ENCODE assay signal across 8 mouse cellular contexts in the genomic region with DNA sequence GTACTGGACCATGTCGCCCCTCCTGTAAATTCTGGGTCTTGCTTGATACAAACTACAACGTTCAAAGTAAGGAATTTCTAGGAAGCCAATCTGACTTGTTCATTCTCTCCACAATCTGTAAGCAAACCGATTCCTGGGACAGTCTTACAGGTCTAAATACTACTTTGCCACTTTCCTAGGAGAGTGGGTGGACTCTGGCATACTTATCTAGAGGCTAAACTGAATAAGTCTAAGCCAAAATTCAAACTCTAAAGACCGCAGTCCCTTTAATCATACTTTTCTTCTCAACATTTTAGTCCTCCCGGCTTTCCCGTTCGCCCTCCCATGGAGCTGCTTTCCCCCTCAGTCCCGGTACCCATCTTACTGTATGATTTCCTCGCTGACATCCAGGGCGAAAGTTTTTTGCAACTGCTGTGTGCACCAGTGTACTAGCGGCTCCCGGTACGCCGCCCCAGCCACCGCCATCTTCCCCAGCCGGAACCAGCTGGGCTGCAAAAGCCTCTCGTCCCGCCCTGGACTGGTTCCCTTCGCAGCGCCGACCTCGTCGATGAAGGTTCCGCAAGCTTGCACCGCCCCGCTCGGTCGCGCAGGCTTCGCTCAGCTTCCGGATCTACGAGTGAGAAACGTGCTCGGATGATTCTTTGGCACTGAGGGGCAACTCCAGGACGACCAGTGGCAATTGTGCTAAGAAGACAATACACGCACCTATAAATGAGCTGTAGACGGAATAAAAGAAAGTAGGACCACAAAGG. TPM values are rescaled to one million over a fixed set of nuclear protein-coding genes. Genes with fewer than 3 reads are reported as not detected.
A peak's percentile ranks its signal among the peaks of the same experiment; 100 is the strongest.
DNase-seq lines count a peak whose midpoint lies in the region; ATAC-seq and TF ChIP-seq lines count a peak whose summit lies in the region.

No protein-coding gene starts in this region.

- H3K9ac ChIP-seq in hindbrain, embryonic 16.5 days (ENCODE audit: low read depth, low read length): peak overlapping the region; percentile 78

- peak overlapping the region; percentile 76 for H3K4me3 ChIP-seq in hindbrain, embryonic 16.5 days (ENCODE audit: low read length)
- peak overlapping the region; percentile 67 for H3K4me3 ChIP-seq in left cerebral cortex, adult 2 months

- peak; percentile 99 for ATAC-seq in hindbrain, embryonic 16.5 days
- peak; percentile 100 for ATAC-seq in megakaryocyte, adult 5-6 weeks (ENCODE audit: poor library complexity, severe bottlenecking)

- TF ChIP-seq CTCF in left cerebral cortex, adult 2 months (IDR thresholded peaks at IDR 0.05): no peak; the same call in 1 of the 2 replicates

- H3K4me1 ChIP-seq in hindbrain, embryonic 16.5 days (ENCODE audit: control insufficient read depth, insufficient read depth, low read depth, low read length): peaks cover 9% of the 10 kb centered on the region

- no peaks in the 10 kb centered on the region for H3K27me3 ChIP-seq in hindbrain, embryonic 16.5 days (replicated peaks; ENCODE audit: control insufficient read depth, insufficient read depth, low read length)

- H3K27ac ChIP-seq in hindbrain, embryonic 16.5 days (ENCODE audit: low read depth, low read length): peak overlapping the region; percentile 75
- peak overlapping the region; percentile 56; the same call in 1 of the 2 replicates for H3K27ac ChIP-seq in left cerebral cortex, adult 2 months

- intact Hi-C loops in left cerebral cortex, adult 2 months (cut with DNase I): loop anchor here (2.0 kb wide), 1 partner anchor 24 kb away; the partner anchor contains the start of genes Csnk1g1 and Trip4

- no peaks in the 10 kb centered on the region for H3K9me3 ChIP-seq in hindbrain, embryonic 16.5 days (ENCODE audit: control insufficient read depth, low read length)

- DNase-seq in T-cell, adult 2 months (ENCODE audit: low spot score): peak; percentile 91
- peak; percentile 88 to 90 for DNase-seq in cerebellum, postnatal 36 days
- DNase-seq in frontal cortex, postnatal 36 days (ENCODE audit: low spot score in 2 of 2): peak; percentile 86 to 91
- DNase-seq in left cerebral cortex, adult 2 months (ENCODE audit: extremely low spot score in 1 of 2, low spot score in 2 of 2): peak; percentile 83 to 86
- DNase-seq in right cerebral cortex, adult 2 months (ENCODE audit: low spot score in 2 of 2): peak; percentile 87 to 89
- DNase-seq in urinary bladder, postnatal 14 days (ENCODE audit: low spot score): peak; percentile 92

- H3K36me3 ChIP-seq in hindbrain, embryonic 16.5 days (ENCODE audit: control insufficient read depth, insufficient read depth, low read length): no peaks in the 10 kb centered on the region

- peak overlapping the region; percentile 91 for H3K4me2 ChIP-seq in hindbrain, embryonic 16.5 days (ENCODE audit: low read length)

- under 1% methylated on average over 37 of the region's 37 CpGs for WGBS in hindbrain, embryonic 16.5 days

RNA-seq across cellular contexts. Expression of gene Pclaf, which starts 5.3 kb away (rescaled TPM):
- polyA plus RNA-seq in hindbrain, embryonic 16.5 days (2015; fragmentation: Nextera tagmentation; extraction: Ambion mirVana): 24.4 and 28.9 TPM in 2 replicates
- not detected for total RNA-seq in left cerebral cortex, adult 2 months (2021)
- 105 and 130 TPM in 2 replicates for total RNA-seq in megakaryocyte, adult 5-6 weeks (2015)
- 295 and 303 TPM in 2 replicates for total RNA-seq in megakaryocyte, adult 5-6 weeks (2017)

RNA-seq across cellular contexts. Expression of gene Trip4, which starts 23.9 kb away (rescaled TPM):
- 30.3 and 32.6 TPM in 2 replicates for polyA plus RNA-seq in hindbrain, embryonic 16.5 days (2015; fragmentation: Nextera tagmentation; extraction: Ambion mirVana)
- total RNA-seq in left cerebral cortex, adult 2 months (2021): 10 to 100 TPM; 34.3 to 36.6 TPM
- 17.7 and 23.0 TPM in 2 replicates for total RNA-seq in megakaryocyte, adult 5-6 weeks (2015)
- total RNA-seq in megakaryocyte, adult 5-6 weeks (2017): 23.8 and 27.9 TPM in 2 replicates

RNA-seq across cellular contexts. Expression of gene Csnk1g1, which starts 24.0 kb away (rescaled TPM):
- polyA plus RNA-seq in hindbrain, embryonic 16.5 days (2015; fragmentation: Nextera tagmentation; extraction: Ambion mirVana): 20.7 and 22.1 TPM in 2 replicates
- total RNA-seq in left cerebral cortex, adult 2 months (2021): 10 to 100 TPM; 42.3 to 47.1 TPM
- 25.0 and 31.0 TPM in 2 replicates for total RNA-seq in megakaryocyte, adult 5-6 weeks (2015)
- total RNA-seq in megakaryocyte, adult 5-6 weeks (2017): 22.3 and 34.3 TPM in 2 replicates

RNA-seq across cellular contexts. Expression of gene Zfp609, which starts 57.4 kb away (rescaled TPM):
- polyA plus RNA-seq in hindbrain, embryonic 16.5 days (2015; fragmentation: Nextera tagmentation; extraction: Ambion mirVana): 5.0 and 5.4 TPM in 2 replicates
- total RNA-seq in left cerebral cortex, adult 2 months (2021): 10 to 100 TPM; 48.5 to 49.1 TPM
- 10.4 and 11.3 TPM in 2 replicates for total RNA-seq in megakaryocyte, adult 5-6 weeks (2015)
- total RNA-seq in megakaryocyte, adult 5-6 weeks (2017): 2.6 and 3.3 TPM in 2 replicates

Comparison
In these comparisons a context has a peak if more than half of its experiments do, and no peak if none do; other contexts are left out.
1. Peak in every context shown above with its lines: DNase-seq, ATAC-seq, H3K4me3 ChIP-seq and H3K27ac ChIP-seq.
2. RNA of gene Pclaf, which starts 5.3 kb away (total RNA-seq): 105 to 303 TPM in megakaryocyte, adult 5-6 weeks; not detected in left cerebral cortex, adult 2 months; every median in the first group is over 10 times any median in the second.